Mouse (Mus musculus) cerebellum, postnatal 10 days (tissue): ENCODE measurements at regions not wholly inside any gene's neighbourhood (a gene's known extent, or its start where the extent isn't known, plus 50 kb on each side); places are given as distances from the start of the nearest gene placed in this dataset.

Experiments
- DNase-seq, 2 experiments: peaks; one replicate each; pipeline ENCODE4 v3.0.0; 2021; ENCODE audit warnings: mixed read lengths in 2 of 2

DNA sequence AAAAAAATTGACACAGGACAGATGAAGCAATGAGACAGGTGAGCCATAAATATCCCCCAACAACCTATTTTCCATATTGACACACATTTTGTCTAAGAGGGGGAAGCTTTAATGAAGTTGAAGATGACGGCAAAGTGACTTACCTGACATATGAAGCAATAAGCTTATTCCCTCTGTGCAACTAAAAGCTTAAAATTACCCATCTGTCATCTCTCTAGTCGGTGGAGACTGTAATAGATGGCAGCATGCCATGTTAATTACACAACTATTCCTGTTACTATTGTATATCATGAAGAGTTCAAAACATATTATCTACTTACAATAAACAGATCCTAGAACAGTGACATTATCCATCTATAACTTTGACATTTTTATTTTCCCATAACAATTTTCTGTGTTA is 818.0 kb downstream of the Sis start:
- peak in 1 of 2 experiments; percentile 5 for DNase-seq
